Mouse (Mus musculus): ENCODE measurements around the gene Arrdc4. TPM values are rescaled to one million over a fixed set of nuclear protein-coding genes. Genes with fewer than 3 reads are reported as not detected.
A peak's percentile ranks its signal among the peaks of the same experiment; 100 is the strongest.

Arrdc4 gene
- total and polyA plus RNA-seq, 2 experiments from 2014 or later, result 20.7 to 41.6 TPM

DNA sequence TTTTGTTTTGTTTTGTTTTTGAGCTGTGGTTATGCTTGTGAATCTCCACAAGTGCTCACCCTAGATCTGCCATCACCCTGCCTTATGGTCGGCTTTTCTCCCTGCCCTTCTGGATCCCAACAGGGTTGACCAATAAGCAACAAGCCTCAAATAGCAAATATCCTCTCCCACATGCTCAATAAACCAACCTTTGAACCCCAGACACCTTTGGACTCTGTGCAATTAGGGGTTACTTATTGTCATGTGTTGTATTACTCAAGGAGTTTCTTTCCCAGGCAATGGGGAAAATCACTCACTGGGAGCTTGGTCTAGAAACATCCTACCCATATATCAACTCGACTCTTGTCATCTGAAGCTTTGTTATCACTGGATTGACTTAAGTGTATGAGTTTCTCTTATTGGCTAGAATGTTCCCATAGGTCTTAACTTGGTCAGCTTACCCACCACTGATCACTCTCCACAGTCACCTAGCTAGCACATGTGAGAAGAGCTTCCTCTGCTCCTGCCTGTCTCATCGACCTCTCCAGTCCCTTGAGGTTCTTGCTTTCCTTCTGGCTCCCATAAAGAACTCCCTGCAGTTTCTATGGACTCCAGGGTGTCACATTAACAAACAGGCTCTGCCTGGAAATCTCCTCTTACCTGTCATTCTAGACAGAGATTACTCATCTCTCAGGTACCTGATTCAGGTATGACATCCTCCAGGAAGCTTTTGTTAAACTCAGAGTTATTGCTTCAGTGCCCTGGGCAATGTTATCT lies 40.3 kb downstream of the Arrdc4 start:
- no peak overlapping the region for H3K9ac ChIP-seq (replicated peaks; ENCODE audit: low read depth, low read length)
- no peaks in the 10 kb centered on the region for H3K27me3 ChIP-seq (ENCODE audit: control insufficient read depth, insufficient read depth, low read length)
- no peak for DNase-seq (ENCODE audit: low spot score)
- no peaks in the 10 kb centered on the region for H3K36me3 ChIP-seq (replicated peaks; ENCODE audit: control insufficient read depth, insufficient read depth, low read length)
- H3K4me3 ChIP-seq (ENCODE audit: low read depth, low read length), result no peak overlapping the region
- no peak overlapping the region for H3K4me2 ChIP-seq (ENCODE audit: low read depth, low read length)
- no peaks in the 10 kb centered on the region for H3K9me3 ChIP-seq (replicated peaks; ENCODE audit: control insufficient read depth, low read length)
- WGBS, result 61% methylated on average over 3 of the region's 3 CpGs
- H3K27ac ChIP-seq (ENCODE audit: low read depth), result no peak overlapping the region
- no peak for ATAC-seq (ENCODE audit: insufficient read depth, low read depth)
- TF ChIP-seq EP300 (IDR thresholded peaks at IDR 0.05; ENCODE audit: low read depth), result no peak
- TF ChIP-seq CTCF (IDR thresholded peaks at IDR 0.05; ENCODE audit: low read depth), result no peak
- 0 out of 2 replicates have a peak, but pooled peaks cover 5% of the 10 kb centered on the region for H3K4me1 ChIP-seq (ENCODE audit: control insufficient read depth, insufficient read depth)

DNA sequence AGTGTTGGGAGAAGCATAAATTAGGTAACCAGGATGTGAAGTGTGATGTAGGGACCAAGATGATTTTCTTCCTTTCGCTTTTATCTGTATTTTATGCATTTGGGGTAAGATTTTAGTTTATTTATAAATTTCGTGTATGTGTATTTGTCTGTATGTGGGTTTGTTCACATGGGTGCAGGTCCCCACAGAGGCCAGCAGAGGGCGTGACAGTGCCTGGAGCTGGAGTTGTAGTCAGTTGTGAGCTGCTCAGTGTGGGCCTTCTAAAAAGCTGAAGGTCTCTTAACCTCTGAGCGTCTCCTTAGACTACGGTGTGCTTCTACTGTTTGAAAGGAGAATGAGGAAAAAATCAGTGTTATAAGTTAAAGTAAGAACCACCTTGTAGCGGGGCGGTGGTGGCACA lies 43.9 kb downstream of the Arrdc4 start:
- ATAC-seq (ENCODE audit: insufficient read depth, low read depth) (no peak), DNase-seq (ENCODE audit: low spot score) (no peak)
- Histone ChIP-seq H3K9ac (replicated peaks; ENCODE audit: low read depth, low read length) (no peak overlapping the region), H3K27me3 (ENCODE audit: control insufficient read depth, insufficient read depth, low read length) (no peaks in the 10 kb centered on the region), H3K9me3 (replicated peaks; ENCODE audit: control insufficient read depth, low read length) (no peaks in the 10 kb centered on the region), H3K4me2 (ENCODE audit: low read depth, low read length) (no peak overlapping the region), H3K4me3 (ENCODE audit: low read depth, low read length) (no peak overlapping the region), H3K36me3 (replicated peaks; ENCODE audit: control insufficient read depth, insufficient read depth, low read length) (no peaks in the 10 kb centered on the region), H3K4me1 (ENCODE audit: control insufficient read depth, insufficient read depth) (no peaks in the 10 kb centered on the region), H3K27ac (ENCODE audit: low read depth) (no peak overlapping the region)
- 88% methylated on average over 7 of the region's 7 CpGs for WGBS
- no peak for TF ChIP-seq CTCF (IDR thresholded peaks at IDR 0.05; ENCODE audit: low read depth)
- no peak for TF ChIP-seq EP300 (IDR thresholded peaks at IDR 0.05; ENCODE audit: low read depth)

DNA sequence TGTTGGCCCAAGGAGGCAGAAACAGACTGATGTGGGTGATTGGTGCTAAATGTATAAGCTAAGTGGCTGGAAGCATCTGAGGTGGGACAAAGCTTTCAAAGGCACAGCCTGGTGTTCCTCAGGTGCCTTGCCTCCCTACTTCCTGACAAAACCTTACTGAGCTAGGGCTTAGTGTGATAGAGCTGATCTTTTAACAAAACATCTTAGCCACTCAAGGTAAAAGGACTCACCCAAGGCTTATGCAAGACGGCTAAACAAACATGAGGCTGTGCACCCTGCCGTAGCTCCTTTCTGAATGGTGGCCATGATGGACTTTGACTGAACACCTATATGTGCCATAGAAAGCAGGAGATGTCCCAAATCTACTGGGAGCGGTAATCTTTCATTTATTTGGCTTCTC lies 51.7 kb downstream of the Arrdc4 start:
- DNase-seq (ENCODE audit: low spot score) (no peak), ATAC-seq (ENCODE audit: insufficient read depth, low read depth) (no peak)
- 90% methylated on average over 3 of the region's 3 CpGs for WGBS
- H3K4me2 ChIP-seq (ENCODE audit: low read depth, low read length), result no peak overlapping the region
- no peak overlapping the region for H3K4me3 ChIP-seq (ENCODE audit: low read depth, low read length)
- H3K27me3 ChIP-seq (ENCODE audit: control insufficient read depth, insufficient read depth, low read length), result no peaks in the 10 kb centered on the region
- no peak for TF ChIP-seq EP300 (IDR thresholded peaks at IDR 0.05; ENCODE audit: low read depth)
- TF ChIP-seq CTCF (IDR thresholded peaks at IDR 0.05; ENCODE audit: low read depth), result no peak
- H3K4me1 ChIP-seq (ENCODE audit: control insufficient read depth, insufficient read depth), result peaks cover 4% of the 10 kb centered on the region; the same call in 1 of the 2 replicates
- no peak overlapping the region for H3K27ac ChIP-seq (ENCODE audit: low read depth)
- no peaks in the 10 kb centered on the region for H3K36me3 ChIP-seq (replicated peaks; ENCODE audit: control insufficient read depth, insufficient read depth, low read length)
- no peaks in the 10 kb centered on the region for H3K9me3 ChIP-seq (replicated peaks; ENCODE audit: control insufficient read depth, low read length)
- H3K9ac ChIP-seq (replicated peaks; ENCODE audit: low read depth, low read length), result no peak overlapping the region

DNA sequence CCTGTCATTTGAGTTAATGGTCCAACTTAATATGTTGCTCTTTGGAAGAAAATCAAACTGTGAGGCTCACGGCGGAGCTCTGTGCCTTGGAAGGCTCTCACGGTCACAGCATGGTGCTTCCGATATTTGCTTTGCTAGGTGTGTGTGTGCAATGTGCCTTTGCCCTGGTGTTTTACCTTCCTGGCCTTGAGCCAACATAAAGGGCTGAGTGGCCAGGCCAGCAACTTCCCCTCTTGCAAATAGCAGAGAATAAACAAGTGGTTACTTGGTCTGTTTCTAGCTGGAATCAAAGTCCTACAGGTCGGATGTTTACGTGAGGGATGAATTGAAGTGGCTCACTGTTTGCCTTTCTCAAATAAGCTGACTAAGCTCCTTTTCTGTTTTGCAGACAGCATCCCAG lies 52.1 kb downstream of the Arrdc4 start:
- ATAC-seq (ENCODE audit: insufficient read depth, low read depth), result no peak
- no peaks in the 10 kb centered on the region for H3K9me3 ChIP-seq (replicated peaks; ENCODE audit: control insufficient read depth, low read length)
- TF ChIP-seq EP300 (IDR thresholded peaks at IDR 0.05; ENCODE audit: low read depth), result no peak
- TF ChIP-seq CTCF (IDR thresholded peaks at IDR 0.05; ENCODE audit: low read depth), result no peak
- DNase-seq (ENCODE audit: low spot score), result no peak
- no peaks in the 10 kb centered on the region for H3K36me3 ChIP-seq (replicated peaks; ENCODE audit: control insufficient read depth, insufficient read depth, low read length)
- H3K4me2 ChIP-seq (ENCODE audit: low read depth, low read length), result no peak overlapping the region
- no peak overlapping the region for H3K27ac ChIP-seq (ENCODE audit: low read depth)
- 69% methylated on average over 6 of the region's 6 CpGs for WGBS
- no peak overlapping the region for H3K4me3 ChIP-seq (ENCODE audit: low read depth, low read length)
- no peak overlapping the region for H3K9ac ChIP-seq (replicated peaks; ENCODE audit: low read depth, low read length)
- H3K4me1 ChIP-seq (ENCODE audit: control insufficient read depth, insufficient read depth), result peaks cover 5% of the 10 kb centered on the region; the same call in 1 of the 2 replicates
- no peaks in the 10 kb centered on the region for H3K27me3 ChIP-seq (ENCODE audit: control insufficient read depth, insufficient read depth, low read length)

DNA sequence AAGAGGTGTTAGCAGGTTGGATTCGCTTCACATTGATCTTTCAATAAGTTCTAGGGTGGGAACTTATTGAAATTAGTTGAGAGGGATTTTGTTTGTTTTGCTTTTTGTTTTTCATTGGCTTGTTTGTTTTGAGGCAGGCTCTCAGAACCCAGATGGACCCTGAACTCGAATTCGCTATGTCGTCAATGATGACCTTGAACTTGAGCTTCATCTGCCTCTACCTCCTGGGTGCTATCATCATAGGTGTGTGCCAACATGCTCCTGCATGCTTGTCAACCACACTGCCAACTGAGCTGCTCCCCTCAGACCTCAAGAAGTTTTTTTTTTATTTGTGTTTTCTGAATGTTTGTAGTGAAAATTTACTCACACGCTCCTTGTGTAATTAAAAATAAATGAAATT lies 52.6 kb downstream of the Arrdc4 start:
- TF ChIP-seq EP300 (IDR thresholded peaks at IDR 0.05; ENCODE audit: low read depth) (no peak), CTCF (IDR thresholded peaks at IDR 0.05; ENCODE audit: low read depth) (no peak)
- Histone ChIP-seq H3K9ac (replicated peaks; ENCODE audit: low read depth, low read length) (no peak overlapping the region), H3K27ac (ENCODE audit: low read depth) (no peak overlapping the region), H3K4me3 (ENCODE audit: low read depth, low read length) (no peak overlapping the region), H3K36me3 (replicated peaks; ENCODE audit: control insufficient read depth, insufficient read depth, low read length) (no peaks in the 10 kb centered on the region), H3K27me3 (ENCODE audit: control insufficient read depth, insufficient read depth, low read length) (no peaks in the 10 kb centered on the region), H3K4me2 (ENCODE audit: low read depth, low read length) (no peak overlapping the region), H3K9me3 (replicated peaks; ENCODE audit: control insufficient read depth, low read length) (no peaks in the 10 kb centered on the region), H3K4me1 (ENCODE audit: control insufficient read depth, insufficient read depth) (peaks cover 5% of the 10 kb centered on the region; the same call in 1 of the 2 replicates)
- WGBS, result 77% methylated on average over 5 of the region's 5 CpGs
- DNase-seq (ENCODE audit: low spot score) (no peak), ATAC-seq (ENCODE audit: insufficient read depth, low read depth) (no peak)

DNA sequence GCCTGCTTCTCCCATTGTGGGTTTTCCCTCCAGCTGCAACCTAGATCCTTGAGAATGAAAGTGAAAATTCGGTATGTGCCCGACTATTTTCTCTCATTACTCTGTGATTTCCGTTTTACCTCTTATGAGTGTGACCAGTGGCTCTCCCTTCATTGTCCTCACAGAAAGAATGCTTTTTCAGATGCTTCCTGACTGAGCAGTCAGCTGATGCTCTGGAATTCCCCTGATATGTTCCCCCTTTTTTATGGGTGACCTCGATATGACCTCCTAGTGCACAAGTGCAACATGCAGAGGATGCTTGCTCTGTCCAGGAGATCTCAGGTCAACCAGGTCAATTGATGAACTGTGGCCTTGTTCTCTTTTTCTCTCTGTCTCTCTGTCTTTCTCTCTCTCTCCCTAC lies 56.3 kb downstream of the Arrdc4 start:
- Histone ChIP-seq H3K9me3 (replicated peaks; ENCODE audit: control insufficient read depth, low read length) (no peaks in the 10 kb centered on the region), H3K4me1 (ENCODE audit: control insufficient read depth, insufficient read depth) (peaks cover 5% of the 10 kb centered on the region; the same call in 1 of the 2 replicates), H3K27me3 (ENCODE audit: control insufficient read depth, insufficient read depth, low read length) (no peaks in the 10 kb centered on the region), H3K4me2 (ENCODE audit: low read depth, low read length) (no peak overlapping the region), H3K27ac (ENCODE audit: low read depth) (peak overlapping the region; percentile 71), H3K36me3 (replicated peaks; ENCODE audit: control insufficient read depth, insufficient read depth, low read length) (no peaks in the 10 kb centered on the region), H3K9ac (replicated peaks; ENCODE audit: low read depth, low read length) (no peak overlapping the region), H3K4me3 (ENCODE audit: low read depth, low read length) (no peak overlapping the region)
- peak; percentile 88 for ATAC-seq (ENCODE audit: insufficient read depth, low read depth)
- TF ChIP-seq EP300 (IDR thresholded peaks at IDR 0.05; ENCODE audit: low read depth) (0 out of 2 replicates have a peak, but pooled peaks have one; percentile 71), CTCF (IDR thresholded peaks at IDR 0.05; ENCODE audit: low read depth) (no peak)
- DNase-seq (ENCODE audit: low spot score), result peak; percentile 69
- WGBS, result 37% methylated on average over 4 of the region's 4 CpGs
